Mouse (Mus musculus) frontal cortex, postnatal 14 days (tissue): ENCODE data around the gene G6pc2.

Experiments used
- DNase-seq, 2 experiments: peaks; one replicate each; pipeline ENCODE4 v3.0.0; 2022; ENCODE audit warnings: low spot score in 2 of 2

G6pc2 gene

GRCm38 (mm10) chr2:69239315-69239714, 28.4 kb downstream of the G6pc2 start:
- DNase-seq, result no peak

- DNase-seq, result no peak
Observed at GRCm38 (mm10) chr2:69244924-69245323, 34.1 kb downstream of the G6pc2 start.

GRCm38 (mm10) chr2:69247081-69247480, 36.2 kb downstream of the G6pc2 start:
- DNase-seq, result no peak

GRCm38 (mm10) chr2:69248221-69248755, 37.4 kb downstream of the G6pc2 start:
- no peak for DNase-seq

GRCm38 (mm10) chr2:69264069-69264618, 53.3 kb downstream of the G6pc2 start:
- no peak for DNase-seq

GRCm38 (mm10) chr2:69275875-69276274, 65.0 kb downstream of the G6pc2 start:
- no peak for DNase-seq
